Mouse (Mus musculus): ENCODE data around the gene Olfr287. TPM values are rescaled to one million over a fixed set of nuclear protein-coding genes. Genes with fewer than 3 reads are reported as not detected.

Olfr287 gene
- polyA plus RNA-seq, 1 experiment, result not detected

- Histone ChIP-seq H3K27me3 (ENCODE audit: control insufficient read depth) (peaks cover 26% of the 10 kb centered on the region), H3K4me3 (replicated peaks) (no peak overlapping the region), H3K9me3 (ENCODE audit: control insufficient read depth, low read length) (no peaks in the 10 kb centered on the region), H3K4me1 (ENCODE audit: control insufficient read depth) (no peaks in the 10 kb centered on the region), H3K36me3 (ENCODE audit: control insufficient read depth) (no peaks in the 10 kb centered on the region)
- TF ChIP-seq GATA1 (IDR thresholded peaks at IDR 0.05; ENCODE audit: low read length) (no peak), TAL1 (IDR thresholded peaks at IDR 0.05; ENCODE audit: low read length) (no peak)
Observed at GRCm38 (mm10) chr15:98161026-98161805, 59.6 kb downstream of the Olfr287 start.

- no peaks in the 10 kb centered on the region for H3K4me1 ChIP-seq (ENCODE audit: control insufficient read depth)
- TF ChIP-seq TAL1 (IDR thresholded peaks at IDR 0.05; ENCODE audit: low read length) (no peak), GATA1 (IDR thresholded peaks at IDR 0.05; ENCODE audit: low read length) (no peak)
- no peaks in the 10 kb centered on the region for H3K9me3 ChIP-seq (ENCODE audit: control insufficient read depth, low read length)
- H3K4me3 ChIP-seq (replicated peaks), result no peak overlapping the region
- peaks cover 3% of the 10 kb centered on the region; the same call in 1 of the 2 replicates for H3K27me3 ChIP-seq (ENCODE audit: control insufficient read depth)
- no peaks in the 10 kb centered on the region for H3K36me3 ChIP-seq (ENCODE audit: control insufficient read depth)
Observed at GRCm38 (mm10) chr15:98157253-98157652, 63.6 kb downstream of the Olfr287 start.

Other genes starting within 250 kb of the Olfr287 start
- not detected in 2 replicates for gene Col2a1, start 216.4 kb downstream of the Olfr287 start, polyA plus RNA-seq (2012)
- gene Pfkm, start 128.5 kb downstream of the Olfr287 start, polyA plus RNA-seq (2012), result 2.4 and 3.1 TPM in 2 replicates
- 0.71 and 1.0 TPM in 2 replicates for gene Senp1, start 127.3 kb downstream of the Olfr287 start, polyA plus RNA-seq (2012)
- 0.42 and 0.43 TPM in 2 replicates for gene Asb8, start 55.4 kb downstream of the Olfr287 start, polyA plus RNA-seq (2012)
- not detected in 2 replicates for gene Ccdc184, start 53.9 kb downstream of the Olfr287 start, polyA plus RNA-seq (2012)
- gene Olfr288, start 25.5 kb downstream of the Olfr287 start, polyA plus RNA-seq (2012), result not detected in 2 replicates
- not detected in 2 replicates for gene Gm44579, start 79 bp downstream of the Olfr287 start, polyA plus RNA-seq (2012)
- gene Olfr286, start 13.4 kb upstream of the Olfr287 start, polyA plus RNA-seq (2012), result not detected in 2 replicates
- gene H1fnt, start 36.2 kb upstream of the Olfr287 start, polyA plus RNA-seq (2012), result not detected in 2 replicates
- gene Zfp641, start 75.1 kb upstream of the Olfr287 start, polyA plus RNA-seq (2012), result 0.03 TPM in 1 of 2 replicates, not detected in the other
- gene Olfr285, start 96.3 kb upstream of the Olfr287 start, polyA plus RNA-seq (2012), result 0.01 TPM in 1 of 2 replicates, not detected in the other
- gene Olfr284, start 119.9 kb upstream of the Olfr287 start, polyA plus RNA-seq (2012), result not detected in 2 replicates
- not detected in 2 replicates for gene Olfr283, start 159.9 kb upstream of the Olfr287 start, polyA plus RNA-seq (2012)
- not detected in 2 replicates for gene Olfr282, start 210.2 kb upstream of the Olfr287 start, polyA plus RNA-seq (2012)
- 0.01 TPM in 1 of 2 replicates, not detected in the other for gene Olfr281, start 231.5 kb upstream of the Olfr287 start, polyA plus RNA-seq (2012)
- gene OR5BS1P, start 248.8 kb upstream of the Olfr287 start, polyA plus RNA-seq (2012), result not detected in 2 replicates

All from erythroblast, embryonic 14.5 days (primary cell).